Mouse (Mus musculus) kidney, adult 18-20 months (tissue): Measurements from ENCODE around the gene Gm45717.
"Not testable (repeated sequence)": the region's sequence is repeated elsewhere in the genome, so short reads cannot be mapped to it uniquely, and the experiment has no call there.

ENCODE experiments used
- DNase-seq: peaks from one replicate; pipeline ENCODE4 v3.0.0; 2021

Gene Gm45717

DNA sequence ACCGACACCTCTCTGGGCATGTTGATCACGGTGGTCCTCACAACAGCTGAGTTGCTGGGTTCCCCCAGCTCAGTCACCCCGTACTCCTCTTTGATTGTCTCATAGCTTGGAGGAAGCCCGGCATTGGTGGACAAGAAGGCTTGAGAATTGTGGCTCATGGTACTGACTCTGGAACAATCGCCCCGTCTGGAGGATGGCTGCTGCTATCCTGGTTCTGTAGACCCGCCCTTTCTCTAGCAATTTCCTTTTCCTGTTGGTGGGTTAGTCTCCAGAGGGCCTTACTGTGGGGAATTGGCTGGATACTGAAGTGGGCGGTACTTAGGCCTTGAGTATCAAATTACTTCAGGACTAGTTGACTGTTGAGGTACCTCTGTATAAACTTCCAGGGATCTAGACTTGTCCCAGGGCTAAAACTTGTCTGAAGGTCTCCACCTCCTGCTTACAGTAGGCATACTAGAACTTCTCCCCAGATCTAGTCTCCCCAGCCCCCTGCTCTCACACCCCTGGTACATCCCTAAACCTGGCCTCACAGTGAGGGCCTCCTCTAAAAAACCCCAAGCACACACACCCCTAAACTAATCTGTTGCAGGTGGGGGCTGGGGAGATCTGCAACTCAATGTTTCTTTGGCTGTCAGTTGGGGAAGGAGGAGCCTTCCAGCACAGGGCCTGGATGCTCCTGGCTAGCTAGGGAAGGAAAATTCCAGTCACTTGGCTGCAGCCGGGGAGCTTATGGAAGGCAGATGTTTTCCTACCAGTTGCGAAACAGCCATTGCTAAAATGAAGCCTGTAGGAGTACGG is at the start of gene Gm45717, which contains the start of gene Ifitm2:
Gm45717 (minus strand) TSS at position 180 of the 798 bp plus-strand sequence.
Ifitm2 (minus strand) TSS at position 230 of the 798 bp plus-strand sequence.
- peak; percentile 77 for DNase-seq

- DNase-seq: no peak
Measured at GRCm38 (mm10) chr7:141003248-141004010, 47.7 kb upstream of the Gm45717 start.

GRCm38 (mm10) chr7:141000881-141001708 is 45.4 kb upstream of the Gm45717 start:
- DNase-seq: no peak

DNA sequence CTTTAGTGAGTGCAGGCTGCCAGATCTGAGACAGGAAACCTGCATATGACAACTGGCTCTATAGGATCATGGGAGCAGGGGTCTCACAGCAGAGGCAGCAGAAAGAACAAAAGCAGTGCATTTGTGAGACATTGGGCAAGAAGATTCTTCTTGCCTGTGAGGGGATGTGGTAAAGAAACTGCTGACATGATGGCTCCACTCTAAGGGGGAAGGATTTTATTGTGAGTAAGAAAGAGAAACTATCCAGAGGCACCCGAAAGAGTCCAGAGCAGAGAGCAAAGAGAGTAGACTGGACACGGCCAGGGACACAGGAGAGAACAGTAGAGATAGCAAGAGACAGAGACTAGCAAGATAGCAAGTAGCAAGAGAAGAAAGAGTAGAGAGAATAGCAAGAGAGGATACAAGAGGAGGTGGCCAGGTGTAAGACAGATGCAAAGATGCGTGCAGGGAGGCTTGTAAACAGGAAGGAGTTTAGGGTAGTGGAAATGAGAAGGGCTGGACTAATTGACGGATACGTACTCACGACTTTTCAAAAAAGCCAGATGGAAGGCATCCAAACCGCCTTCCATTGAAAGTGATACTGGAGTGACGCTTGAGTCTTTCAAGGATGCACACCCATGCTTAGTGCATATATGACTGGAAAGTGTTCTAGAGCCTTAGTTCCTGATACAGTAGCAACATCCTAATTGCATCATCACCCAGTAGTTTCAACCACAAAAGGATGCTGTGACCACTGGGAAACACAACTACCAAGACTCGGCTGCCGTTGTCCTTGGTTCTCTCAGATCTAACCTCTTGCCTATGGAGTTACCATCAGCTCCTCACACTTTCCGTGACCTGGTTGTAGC is 43.3 kb upstream of the Gm45717 start:
- no peak for DNase-seq

DNA sequence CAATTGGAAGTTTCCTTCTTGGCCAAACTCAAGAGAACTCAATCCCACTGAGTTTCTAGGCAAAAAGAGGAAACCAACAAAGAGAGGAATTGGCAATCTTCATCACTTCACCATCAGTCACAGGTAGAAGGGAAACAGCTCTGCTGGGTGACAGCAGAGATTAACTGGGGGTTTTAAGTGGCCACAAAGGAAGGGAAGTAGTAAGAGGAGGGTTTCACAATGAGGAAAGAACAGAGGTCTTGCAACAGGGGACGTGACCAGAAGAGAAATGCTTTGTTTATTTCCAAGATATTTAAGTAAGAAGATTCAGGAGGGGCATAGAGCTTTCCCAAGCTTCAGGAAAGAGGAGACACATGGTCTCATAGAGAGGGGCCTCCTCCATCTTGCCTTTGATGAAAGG is 42.1 kb upstream of the Gm45717 start:
- DNase-seq: no peak

GRCm38 (mm10) chr7:140991117-140991689 is 35.5 kb upstream of the Gm45717 start:
- no peak for DNase-seq

DNA sequence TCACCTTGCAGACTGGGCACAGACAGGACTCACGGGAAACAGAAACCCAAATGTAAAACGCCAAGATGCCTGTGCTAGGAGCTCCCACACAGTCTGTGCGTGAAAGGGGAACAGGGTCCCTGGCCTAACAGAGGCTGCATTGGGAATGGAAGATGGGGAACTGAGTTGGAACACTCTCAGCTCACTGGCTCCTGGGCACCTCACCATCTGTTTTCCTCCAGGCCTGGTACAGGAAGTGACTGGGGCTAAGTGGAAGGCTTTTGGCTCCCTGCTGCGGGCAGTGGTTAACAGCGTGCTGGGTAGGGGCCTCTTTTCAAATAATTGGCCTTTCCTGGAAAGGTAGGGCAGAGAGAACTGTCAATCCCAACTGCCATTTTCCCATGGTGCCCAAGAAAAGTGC is 34.9 kb upstream of the Gm45717 start:
- DNase-seq: no peak

- no peak for DNase-seq
Measured at GRCm38 (mm10) chr7:140990185-140990584, 34.4 kb upstream of the Gm45717 start.

- DNase-seq: no peak
Measured at GRCm38 (mm10) chr7:140989022-140989421, 33.3 kb upstream of the Gm45717 start.

- DNase-seq: no peak
Measured at GRCm38 (mm10) chr7:140987182-140988138, 31.7 kb upstream of the Gm45717 start.

GRCm38 (mm10) chr7:140982971-140983370 is 27.2 kb upstream of the Gm45717 start:
- no peak for DNase-seq

DNA sequence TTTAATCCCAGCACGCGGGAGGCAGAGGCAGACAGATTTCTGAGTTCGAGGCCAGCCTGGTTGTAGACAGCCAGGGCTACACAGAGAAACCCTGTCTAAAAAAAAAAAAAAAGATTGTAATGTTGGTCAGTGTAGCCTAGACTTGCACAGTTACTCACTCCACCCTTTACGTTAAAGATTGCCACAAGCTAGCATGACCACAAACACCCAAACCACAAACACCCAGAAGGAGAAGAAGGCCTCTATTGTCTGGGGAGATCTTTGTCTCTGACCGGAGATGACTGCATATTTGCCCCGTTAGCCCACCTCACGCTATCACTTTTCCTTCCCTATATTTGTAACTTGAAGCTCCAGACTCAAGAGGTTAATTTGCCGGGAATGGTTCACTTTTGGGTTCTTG is 26.0 kb upstream of the Gm45717 start:
- DNase-seq: no peak

GRCm38 (mm10) chr7:140976720-140977119 is 21.0 kb upstream of the Gm45717 start:
- not testable (repeated sequence) for DNase-seq

- DNase-seq: no peak
Measured at GRCm38 (mm10) chr7:140975465-140975864, 19.7 kb upstream of the Gm45717 start.

DNA sequence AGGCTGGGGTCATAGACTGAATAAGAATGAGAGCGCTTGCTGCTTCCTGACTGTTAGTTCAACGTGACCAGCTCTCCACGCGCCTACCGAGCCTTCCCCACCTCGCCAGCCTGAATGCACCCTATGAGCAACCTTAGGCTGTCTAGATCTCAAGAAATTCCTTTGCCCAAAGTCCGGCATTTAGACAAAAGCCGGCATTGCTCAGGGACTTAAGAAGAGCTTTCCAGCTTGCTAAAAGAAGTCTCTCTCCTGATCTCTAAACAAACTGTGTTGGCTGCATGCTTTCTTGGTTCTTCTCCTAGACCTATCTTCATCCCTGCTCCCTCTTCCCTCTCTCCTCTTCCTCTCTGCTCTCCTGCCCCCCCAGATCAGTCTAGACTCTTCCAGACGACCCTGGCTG is 19.2 kb upstream of the Gm45717 start:
- no peak for DNase-seq

DNA sequence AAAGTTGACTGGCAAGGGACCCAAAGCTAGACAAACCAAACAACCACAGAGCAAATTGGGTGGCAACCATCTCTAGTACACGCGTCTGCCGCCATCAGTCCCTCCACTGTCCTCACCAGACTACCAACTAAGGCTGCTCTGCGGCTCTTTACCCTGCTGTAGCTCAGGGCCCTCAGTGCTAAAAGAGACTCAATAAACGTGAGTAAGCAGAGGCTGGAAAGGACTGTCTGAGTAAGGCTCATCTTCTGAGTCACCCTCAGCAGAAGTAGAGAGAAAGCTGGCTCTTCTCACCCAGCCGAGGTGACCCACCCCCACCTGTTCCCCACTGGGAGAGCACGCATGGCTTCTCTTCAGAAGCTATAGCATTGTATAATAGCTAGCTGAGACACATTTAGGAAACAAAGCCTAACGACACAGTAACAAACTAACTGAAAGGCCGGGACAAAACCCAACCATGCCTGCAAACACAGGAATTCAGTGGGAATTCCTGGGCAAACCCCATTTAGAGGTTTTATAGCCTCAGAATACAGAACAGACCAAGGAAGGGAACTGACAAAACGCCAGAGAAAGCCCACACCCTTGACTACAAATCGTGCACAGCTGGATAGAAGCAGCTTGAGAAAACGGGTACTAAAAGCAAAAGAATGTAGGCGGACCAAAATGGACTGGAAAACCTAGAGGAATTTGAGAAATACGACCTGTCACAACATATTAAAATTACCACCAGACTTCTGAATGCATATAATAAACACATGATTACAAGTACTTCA is 17.8 kb upstream of the Gm45717 start:
- no peak for DNase-seq

DNA sequence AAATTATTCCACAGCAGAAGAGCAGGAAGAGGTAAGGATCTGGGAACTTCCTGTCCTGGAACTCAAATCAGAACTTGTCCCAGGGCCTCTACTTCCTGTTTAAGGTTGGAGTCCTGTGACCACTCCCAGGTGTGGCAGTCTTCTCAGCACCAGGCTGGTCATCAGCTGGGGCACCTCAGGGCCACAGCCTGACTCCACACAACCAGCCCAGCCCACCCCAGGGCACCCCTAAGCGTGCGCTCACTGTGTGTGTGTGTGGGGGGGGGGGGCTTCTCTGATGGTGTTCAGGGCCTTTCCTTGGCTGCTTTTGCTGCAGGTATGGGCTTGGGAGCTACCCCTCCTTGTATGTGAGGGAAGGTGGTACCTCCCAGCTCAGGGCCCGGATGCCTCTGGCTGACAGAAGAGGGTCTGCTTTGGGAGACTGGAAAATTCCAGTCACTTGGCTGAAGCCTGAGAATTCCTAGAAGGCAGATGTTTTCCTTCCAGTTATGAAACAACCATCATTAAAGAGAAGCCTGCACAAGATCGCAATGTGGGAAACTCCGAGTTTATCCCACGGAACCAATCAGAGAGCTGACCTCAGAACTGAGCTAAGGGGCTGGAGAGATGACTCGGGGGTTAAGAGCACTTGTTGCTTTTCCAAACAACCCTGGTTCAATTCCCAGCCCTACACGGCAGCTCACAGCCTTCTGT is 15.9 kb upstream of the Gm45717 start:
- DNase-seq: no peak

DNA sequence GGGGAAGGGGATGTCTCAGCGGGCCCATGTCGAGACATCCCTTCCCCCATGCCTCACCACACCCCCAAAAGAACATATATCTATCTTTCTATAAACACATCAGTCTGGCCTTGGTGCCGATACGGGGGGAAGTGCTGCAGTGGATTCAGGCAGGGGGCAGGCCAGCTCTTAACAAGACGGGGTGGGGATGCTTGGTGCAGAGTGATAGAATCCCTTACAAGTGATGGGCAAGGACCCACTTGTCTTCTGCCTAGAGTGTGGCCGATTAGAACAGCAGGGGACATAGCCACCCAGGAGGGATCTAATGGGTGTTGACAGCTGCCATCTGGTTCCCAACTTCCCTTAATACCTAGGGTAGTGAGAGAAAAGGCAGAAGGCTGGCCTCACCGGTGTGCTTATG is 15.2 kb upstream of the Gm45717 start:
- no peak for DNase-seq

DNA sequence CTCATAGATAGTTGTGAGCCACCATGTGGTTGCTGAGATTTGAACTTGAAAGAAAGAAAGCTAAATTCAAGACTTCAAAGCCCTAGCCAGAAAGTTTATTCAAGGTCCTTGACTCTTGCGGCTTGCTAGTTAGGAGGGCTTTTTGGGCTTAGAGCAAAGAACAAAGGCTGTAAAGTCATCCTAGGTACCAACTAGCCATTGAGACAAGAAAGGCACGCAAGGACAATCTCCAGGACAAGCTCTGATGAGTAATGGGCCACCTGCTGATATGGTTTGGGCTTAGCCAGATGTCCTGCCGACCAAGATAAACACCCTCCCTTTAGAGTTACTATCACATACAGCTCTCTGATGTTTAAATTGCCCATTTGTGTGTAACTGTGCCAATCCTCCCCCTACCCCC is 13.0 kb upstream of the Gm45717 start:
- not testable (repeated sequence) for DNase-seq
